Mouse (Mus musculus) bone marrow, adult 2 months (tissue): ENCODE measurements around the gene Asphd1. TPM values are rescaled to one million over a fixed set of nuclear protein-coding genes. Genes with fewer than 3 reads are reported as not detected.
"Not testable (repeated sequence)": the region's sequence is repeated elsewhere in the genome, so short reads cannot be mapped to it uniquely, and the experiment has no call there.

Experiments
- H3K27ac ChIP-seq: fragments of 200-500 bp; 2 replicates; pipeline ENCODE4 v1.5.1; 2012; ENCODE audit warnings: low read depth, mild to moderate bottlenecking, control low read depth, inconsistent platforms, low read length; ENCODE audit not compliant: control insufficient read depth, poor library complexity, insufficient read depth
- H3K4me1 ChIP-seq: fragments of 200-500 bp; 2 replicates; pipeline ENCODE4 v1.6.1; 2011; ENCODE audit warnings: low read length; ENCODE audit not compliant: control insufficient read depth, insufficient read depth
- H3K4me3 ChIP-seq: fragments of 200-500 bp; replicated peaks from 2 replicates; pipeline ENCODE3; 2011; ENCODE audit warnings: mild to moderate bottlenecking, low read depth, low read length, control low read depth; ENCODE audit not compliant: control insufficient read depth
- CTCF ChIP-seq: fragments of 200-500 bp; IDR thresholded peaks from 2 replicates; pipeline ENCODE4 v1.5.1; 2011; ENCODE audit warnings: low read length, control low read depth; ENCODE audit not compliant: control insufficient read depth, insufficient read depth
- POLR2A ChIP-seq: fragments of 200-500 bp; IDR thresholded peaks from 2 replicates; pipeline ENCODE4 v1.6.1; 2011; ENCODE audit warnings: low read depth, mild to moderate bottlenecking, control low read depth, low read length, borderline replicate concordance; ENCODE audit not compliant: control insufficient read depth
- WGBS: fragments of 180-500 bp; shearing (Covaris S2); methylation state at CpG from one replicate; pipeline ENCODE4 v1.1.7; 2018; 5-methylcytosine and 5-hydroxymethylcytosine counted together
- polyA plus RNA-seq: library from polyadenylated mRNA; stranded (reverse); fragments of >200 nt; gene quantifications from 2 replicates; pipeline ENCODE4 v1.2.4, GENCODE M21; 2011; ENCODE audit warnings: low replicate concordance; ENCODE audit not compliant: missing spikeins, insufficient read depth, insufficient read length

The Asphd1 gene
- polyA plus RNA-seq, 1 experiment, result not detected

- Histone ChIP-seq H3K27ac (no peak overlapping the region), H3K4me3 (no peak overlapping the region), H3K4me1 (no peaks in the 10 kb centered on the region)
- WGBS, result 72% methylated on average over 2 of the region's 2 CpGs
- TF ChIP-seq POLR2A, result no peak
- no peak for TF ChIP-seq CTCF
Measured at GRCm38 (mm10) chr7:126921563-126921962, 27.8 kb downstream of the Asphd1 start.

- peaks cover 2% of the 10 kb centered on the region for H3K4me1 ChIP-seq
- no peak overlapping the region for H3K4me3 ChIP-seq
- 81% methylated on average over 4 of the region's 4 CpGs for WGBS
- no peak overlapping the region for H3K27ac ChIP-seq
- TF ChIP-seq CTCF (no peak), POLR2A (no peak)
Measured at GRCm38 (mm10) chr7:126919973-126920372, 29.4 kb downstream of the Asphd1 start.

- H3K27ac ChIP-seq, H3K4me3 ChIP-seq, H3K4me1 ChIP-seq: not testable (repeated sequence)
- WGBS, result 51% methylated on average over 4 of the region's 4 CpGs
Measured at GRCm38 (mm10) chr7:126918356-126918755, 31.0 kb downstream of the Asphd1 start.

GRCm38 (mm10) chr7:126914844-126915243 lies 34.5 kb downstream of the Asphd1 start:
- Histone ChIP-seq H3K27ac (no peak overlapping the region), H3K4me1 (peaks cover 3% of the 10 kb centered on the region), H3K4me3 (no peak overlapping the region)
- no peak for TF ChIP-seq CTCF
- no peak for TF ChIP-seq POLR2A
- 63% methylated on average over 3 of the region's 3 CpGs for WGBS

- WGBS, result 32% methylated on average over 3 of the region's 3 CpGs
- H3K4me1 ChIP-seq, result no peaks in the 10 kb centered on the region
- no peak overlapping the region for H3K4me3 ChIP-seq
- TF ChIP-seq POLR2A (no peak), CTCF (no peak)
- no peak overlapping the region for H3K27ac ChIP-seq
Measured at GRCm38 (mm10) chr7:126905590-126905989, 43.8 kb downstream of the Asphd1 start.

- H3K27ac ChIP-seq, H3K4me3 ChIP-seq, H3K4me1 ChIP-seq: not testable (repeated sequence)
- 83% methylated on average over 7 of the region's 9 CpGs for WGBS
Measured at GRCm38 (mm10) chr7:126899781-126900180, 49.6 kb downstream of the Asphd1 start.

- TF ChIP-seq CTCF, result no peak
- peak; percentile 95 for TF ChIP-seq POLR2A
- peak overlapping the region; percentile 82 for H3K27ac ChIP-seq
- 13% methylated on average over 37 of the region's 37 CpGs for WGBS
Measured at GRCm38 (mm10) chr7:126898102-126898990, 51.0 kb downstream of the Asphd1 start.

GRCm38 (mm10) chr7:126897390-126898101 lies 51.8 kb downstream of the Asphd1 start:
- H3K4me3 ChIP-seq, result peak overlapping the region; percentile 84
- TF ChIP-seq CTCF (no peak), POLR2A (no peak)
- 2% methylated on average over 16 of the region's 16 CpGs for WGBS
- peak overlapping the region; percentile 82 for H3K27ac ChIP-seq
- H3K4me1 ChIP-seq, result peaks cover 2% of the 10 kb centered on the region; the same call in 1 of the 2 replicates

More at GRCm38 (mm10) chr7:126898102-126898990, 51.0 kb downstream of the Asphd1 start:
- H3K4me3 ChIP-seq, result peak overlapping the region; percentile 84
- peaks cover 2% of the 10 kb centered on the region; the same call in 1 of the 2 replicates for H3K4me1 ChIP-seq
